Mouse (Mus musculus) mouse embryonic stem cell (cell line): Measurements from ENCODE around the gene Mbd4.
"Not testable (repeated sequence)": the region's sequence is repeated elsewhere in the genome, so short reads cannot be mapped to it uniquely, and the experiment has no call there.

Source experiments
- in situ Hi-C, 2 experiments: fragments of 300-500 bp; cut with MboI; formaldehyde crosslinking; loops; 1 replicate in 1 of 2; 3 replicates in 1 of 2; pipeline ENCODE4 v1.14.3; 2019 to 2020; ENCODE audit warnings: low sequenced_read_pairs in 2 of 2, low pct_unique_long_range_greater_than_20kb in 1 of 2, mixed read lengths in 1 of 2; ENCODE audit not compliant: unreplicated experiment in 1 of 2

Mbd4 gene

DNA sequence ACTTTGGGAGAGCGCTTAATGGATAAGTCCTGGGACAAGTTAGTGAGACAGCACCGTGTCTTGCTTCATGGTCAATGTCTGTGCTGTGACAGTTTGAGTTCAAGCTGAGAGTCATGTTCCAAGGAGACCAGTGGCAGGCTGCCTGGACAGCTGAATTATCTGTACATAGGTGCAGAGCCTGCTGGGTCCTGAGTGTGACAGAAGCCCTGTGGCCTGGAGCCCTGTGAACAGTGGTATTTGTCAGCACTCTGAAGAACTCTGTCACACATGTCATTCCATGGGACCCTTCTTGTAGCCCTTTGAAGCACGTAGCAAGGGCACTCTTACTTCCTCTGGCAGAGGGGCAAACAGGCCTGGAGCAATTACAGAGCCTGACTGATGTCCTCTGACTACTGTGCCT is 18.1 kb upstream of the Mbd4 start:
- in situ Hi-C loops: not testable (repeated sequence)

DNA sequence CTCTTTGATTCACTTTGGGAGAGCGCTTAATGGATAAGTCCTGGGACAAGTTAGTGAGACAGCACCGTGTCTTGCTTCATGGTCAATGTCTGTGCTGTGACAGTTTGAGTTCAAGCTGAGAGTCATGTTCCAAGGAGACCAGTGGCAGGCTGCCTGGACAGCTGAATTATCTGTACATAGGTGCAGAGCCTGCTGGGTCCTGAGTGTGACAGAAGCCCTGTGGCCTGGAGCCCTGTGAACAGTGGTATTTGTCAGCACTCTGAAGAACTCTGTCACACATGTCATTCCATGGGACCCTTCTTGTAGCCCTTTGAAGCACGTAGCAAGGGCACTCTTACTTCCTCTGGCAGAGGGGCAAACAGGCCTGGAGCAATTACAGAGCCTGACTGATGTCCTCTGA is 14.0 kb upstream of the Mbd4 start:
- in situ Hi-C loops: not testable (repeated sequence)

DNA sequence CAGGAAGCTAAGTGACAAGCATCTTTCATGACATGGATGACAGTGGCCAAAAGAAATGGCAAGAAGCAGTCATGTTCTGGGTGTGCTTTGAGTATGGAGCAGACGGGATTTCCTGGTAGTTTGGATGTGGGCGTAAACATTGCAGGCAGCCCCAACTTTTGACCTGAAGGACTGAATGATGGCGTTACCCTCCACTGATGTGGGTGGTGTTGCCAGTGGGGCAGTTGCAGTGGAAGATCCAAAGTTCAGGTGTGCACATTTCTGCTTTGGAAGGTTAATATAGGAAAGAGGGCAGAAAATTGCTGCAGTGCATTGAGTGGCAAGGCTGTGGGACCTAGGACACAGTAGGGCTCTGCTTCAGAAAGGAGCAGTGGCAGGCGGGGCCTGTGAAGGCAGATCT is 12.1 kb upstream of the Mbd4 start:
- in situ Hi-C loops: no loop called here

DNA sequence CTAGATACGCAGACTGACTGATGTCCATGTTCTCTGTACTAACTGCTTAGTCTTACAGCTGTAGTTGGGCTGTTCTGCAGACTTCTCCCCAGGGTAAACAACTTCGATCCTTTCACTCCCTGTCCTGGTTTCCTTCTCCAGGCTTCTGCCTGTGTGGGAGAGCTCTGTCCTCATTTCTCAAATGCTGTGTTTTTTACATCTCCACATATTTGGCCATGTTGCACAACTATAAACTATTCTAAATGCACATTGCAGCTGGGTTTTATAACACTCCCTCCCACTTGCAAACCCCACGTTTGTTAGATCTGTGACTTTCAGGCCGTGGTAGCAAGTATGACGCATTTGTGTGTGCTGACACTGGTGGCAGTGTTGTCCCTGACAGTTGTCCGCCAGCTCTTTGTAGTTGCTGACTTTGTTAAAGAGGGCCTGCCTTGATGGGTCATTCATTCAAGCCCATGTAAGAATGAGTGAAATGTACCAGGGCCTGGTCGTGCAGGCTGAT is 10.2 kb upstream of the Mbd4 start:
- in situ Hi-C loops: no loop called here

DNA sequence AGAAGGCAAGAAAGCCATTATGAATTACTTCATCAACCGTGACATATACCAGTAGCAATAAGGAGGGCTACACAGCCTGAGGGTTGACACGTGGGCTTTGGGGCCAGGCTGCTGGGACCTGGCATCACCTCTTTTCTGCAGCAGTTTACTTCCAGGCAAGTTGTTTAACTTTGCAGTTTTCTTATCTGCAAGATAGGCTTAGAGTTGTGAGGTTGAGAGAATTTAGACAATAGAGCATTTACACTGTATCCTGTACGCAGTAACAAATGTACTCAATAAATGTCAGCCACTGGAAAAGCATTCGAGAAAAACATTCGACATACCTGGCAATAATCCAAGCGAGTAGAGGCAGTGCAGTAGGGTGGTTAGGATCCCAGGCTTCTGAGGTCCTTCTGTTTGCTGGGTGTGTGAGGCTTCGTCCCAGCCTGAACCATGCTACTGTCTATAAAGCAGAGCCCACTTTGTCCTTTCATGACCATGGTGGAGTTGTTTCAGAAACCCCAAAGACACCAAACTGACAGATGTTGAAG is 6.9 kb upstream of the Mbd4 start:
- in situ Hi-C loops: no loop called here

DNA sequence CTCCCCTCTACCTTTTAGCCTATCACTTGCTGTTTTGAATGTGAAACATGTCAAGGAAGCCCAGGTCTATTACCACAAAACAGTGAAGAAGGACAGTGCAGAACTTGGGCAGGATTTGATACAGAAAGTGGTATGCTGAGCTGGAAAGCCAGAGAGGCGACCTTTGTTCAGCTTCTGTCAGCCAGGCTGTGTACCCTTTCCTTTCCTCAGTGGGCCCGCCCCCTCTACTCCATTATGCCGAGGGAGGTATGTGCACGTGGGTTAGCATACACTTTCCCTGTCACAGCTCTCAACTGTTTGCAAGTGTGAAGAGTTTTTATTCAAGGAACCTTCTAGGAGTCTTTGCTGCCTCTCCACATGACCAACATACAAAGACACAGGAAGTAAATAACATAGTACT is 6.1 kb upstream of the Mbd4 start:
- in situ Hi-C loops: no loop called here

DNA sequence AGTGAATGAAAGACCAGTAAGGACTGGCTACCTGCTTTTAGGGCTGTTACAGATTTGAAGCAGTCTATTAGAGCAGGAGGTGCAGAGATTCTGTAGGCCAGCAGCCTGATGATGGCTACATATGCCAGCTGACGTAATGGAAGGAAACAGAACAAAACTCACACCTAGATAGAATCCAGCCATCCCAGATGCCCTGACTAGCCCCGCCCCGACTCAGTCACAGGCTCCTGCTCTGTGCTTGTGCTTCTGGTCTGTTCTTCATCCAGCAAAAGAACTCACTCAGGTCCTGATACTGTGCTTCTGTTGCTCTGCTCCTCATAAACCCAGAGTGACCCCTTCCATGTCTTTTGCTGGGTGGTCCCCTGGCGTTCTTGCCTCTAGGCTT is 3.2 kb upstream of the Mbd4 start:
- in situ Hi-C loops: no loop called here

DNA sequence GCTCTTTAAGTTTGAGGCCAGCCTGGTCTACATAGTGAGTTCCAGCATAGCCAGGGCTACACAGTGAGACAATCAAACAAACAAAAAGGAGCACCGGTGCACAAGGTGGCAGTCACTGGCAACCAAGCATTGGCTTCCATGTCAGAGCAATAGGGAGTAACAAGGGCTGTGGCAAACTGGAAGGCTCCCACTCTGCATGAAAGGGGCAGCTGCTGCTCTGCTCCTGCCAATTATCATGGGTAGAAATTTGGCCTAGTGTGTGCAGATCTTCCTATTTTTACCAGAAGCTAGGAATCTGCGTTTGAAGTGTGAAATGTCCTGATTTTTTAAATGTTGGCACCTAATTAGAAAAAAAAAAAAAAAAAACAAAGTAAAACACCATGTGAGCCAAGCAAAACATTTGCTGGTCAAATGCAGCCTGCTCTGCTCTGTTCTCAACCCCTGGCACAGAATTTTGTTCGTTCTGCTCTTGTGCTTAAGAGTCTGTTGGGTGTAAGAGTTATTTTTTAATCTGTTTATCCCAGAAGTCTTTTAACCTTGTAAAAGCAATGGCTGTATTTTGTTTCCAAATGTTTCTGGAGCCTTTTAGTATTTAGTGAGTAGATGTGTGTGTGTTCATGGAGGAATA is 2.7 kb upstream of the Mbd4 start:
- in situ Hi-C loops: no loop called here

DNA sequence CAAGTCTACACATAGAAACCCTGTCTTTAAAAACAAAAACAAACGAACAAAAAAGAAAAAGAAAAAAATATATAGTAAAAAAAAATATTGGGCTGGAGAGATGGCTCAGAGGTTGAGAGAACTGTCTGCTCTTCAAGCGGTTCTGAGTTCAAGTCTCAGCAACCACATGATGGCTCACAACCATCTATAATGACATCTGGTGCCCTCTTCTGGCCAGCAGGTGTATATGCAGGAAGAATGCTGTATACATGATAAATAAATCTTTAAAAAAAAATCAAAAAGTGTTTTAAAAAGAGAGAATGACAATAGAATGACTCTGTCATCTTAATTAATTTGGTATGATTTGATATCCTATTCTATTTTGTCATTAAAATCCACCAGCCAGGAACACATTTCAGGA is 1.3 kb upstream of the Mbd4 start:
- in situ Hi-C loops: no loop called here

DNA sequence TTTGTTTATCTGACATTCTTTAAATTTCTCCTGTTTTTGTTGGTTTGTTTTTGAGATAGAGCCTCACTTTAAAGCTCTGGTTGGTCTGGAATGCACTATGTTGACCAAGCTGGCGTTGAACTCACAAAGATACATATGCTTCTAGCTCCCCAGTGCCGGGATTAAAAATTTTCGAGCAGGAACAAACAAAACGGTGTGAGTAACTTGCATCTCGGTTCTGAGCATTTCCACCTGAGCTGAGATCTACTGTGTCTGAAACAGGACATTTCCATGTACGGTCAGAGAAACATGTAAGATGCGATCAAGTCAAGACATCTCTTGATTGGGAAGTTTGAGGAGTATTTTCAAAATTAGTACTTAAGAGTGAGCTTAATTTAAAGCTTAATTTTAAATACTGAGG is 814 bp upstream of the Mbd4 start:
- in situ Hi-C loops: no loop called here

DNA sequence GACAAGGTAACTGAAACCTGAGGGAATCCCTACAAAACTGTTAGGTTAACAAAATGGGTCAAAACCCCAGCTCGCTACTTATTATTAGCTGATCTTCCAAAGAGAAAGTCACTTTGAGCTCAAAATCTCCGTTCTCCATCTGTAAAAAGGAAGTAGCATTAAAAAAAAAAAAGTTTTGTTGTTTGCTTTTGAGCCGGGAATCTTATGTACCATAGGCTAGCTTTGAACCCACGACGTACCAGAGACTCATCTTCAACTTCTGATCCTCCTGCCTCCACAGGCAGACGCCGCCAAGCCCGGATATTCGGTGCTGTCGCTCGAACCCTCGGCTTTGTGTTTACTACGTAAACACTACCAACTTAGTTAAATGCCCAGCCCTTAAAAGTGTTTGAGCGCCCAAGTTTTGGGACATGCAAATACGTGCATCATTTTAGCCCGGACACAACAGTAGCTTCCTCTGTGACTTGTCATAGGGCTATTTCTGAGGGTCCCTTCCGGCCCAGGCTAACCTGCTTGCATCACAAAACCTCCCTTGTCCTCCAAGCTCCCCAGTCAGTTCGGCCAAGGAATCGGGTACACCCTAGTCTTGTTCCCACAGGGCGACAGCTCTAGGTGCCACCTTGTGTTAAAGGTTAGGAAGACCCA is 603 bp downstream of the Mbd4 start:
- in situ Hi-C loops: no loop called here

DNA sequence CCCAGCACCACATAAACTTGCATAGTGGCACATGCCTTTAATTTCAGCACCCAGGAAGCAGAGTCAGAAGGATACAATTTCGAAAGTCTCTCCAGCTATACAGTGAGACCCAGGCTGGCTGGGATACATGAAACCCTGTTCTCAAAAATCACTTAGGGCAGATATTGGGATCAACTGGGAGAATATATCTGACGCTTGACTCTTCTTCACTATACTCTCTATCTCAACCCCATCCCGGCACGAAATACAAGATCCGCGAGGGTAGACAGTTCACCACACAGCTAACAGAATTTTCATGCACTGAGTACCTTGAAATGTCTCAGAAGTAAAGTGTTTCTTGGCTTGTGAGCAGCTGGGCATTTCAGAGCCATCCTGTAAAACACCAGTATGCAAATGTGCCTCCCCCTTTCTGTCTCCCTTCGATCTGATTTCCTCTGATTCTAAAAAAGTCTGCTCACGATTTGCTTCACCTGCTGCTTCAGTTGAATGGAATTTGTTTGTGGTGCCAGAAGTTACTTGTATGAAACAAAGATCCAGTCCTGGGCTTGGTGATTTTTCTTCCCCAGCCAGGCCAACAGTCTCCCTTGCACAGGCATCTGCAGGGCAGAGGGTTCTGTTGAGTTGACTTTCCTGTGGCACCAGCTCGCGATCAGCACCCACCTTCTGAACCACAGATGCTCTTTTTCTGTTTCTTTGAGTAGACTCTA is 4.4 kb downstream of the Mbd4 start:
- in situ Hi-C loops: no loop called here

DNA sequence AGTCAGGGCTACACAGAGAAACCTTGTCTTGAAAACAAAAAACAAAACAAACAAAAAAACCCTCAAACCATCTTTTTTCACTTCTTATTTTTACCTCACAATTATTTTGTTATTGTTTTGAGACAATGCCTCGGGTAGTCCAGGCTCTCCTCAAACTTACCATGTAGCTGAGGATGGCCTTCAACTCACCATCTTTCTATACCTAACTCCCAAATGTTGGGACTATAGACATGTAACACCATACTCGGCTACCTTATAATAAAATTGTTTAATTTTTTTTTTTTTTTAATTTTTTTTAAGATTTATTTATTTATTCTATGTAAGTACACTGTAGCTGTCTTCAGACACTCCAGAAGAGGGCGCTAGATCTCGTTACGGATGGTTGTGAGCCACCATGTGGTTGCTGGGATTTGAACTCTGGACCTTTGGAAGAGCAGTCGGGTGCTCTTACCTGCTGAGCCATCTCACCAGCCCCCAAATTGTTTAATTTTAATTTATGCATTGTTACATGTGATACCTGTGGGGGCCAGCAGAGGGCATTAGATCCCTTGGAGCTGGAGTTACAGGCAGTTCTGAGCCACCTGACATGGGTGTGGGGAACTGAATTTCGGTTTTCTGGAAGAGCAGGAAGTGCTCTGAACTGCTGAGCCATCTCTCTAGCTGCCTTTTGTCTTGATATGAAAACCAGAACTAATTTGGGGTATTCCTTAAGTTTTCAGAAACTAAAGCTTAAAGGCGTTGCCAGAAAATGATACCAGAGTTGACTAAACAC is 6.3 kb downstream of the Mbd4 start:
- in situ Hi-C loops: no loop called here

DNA sequence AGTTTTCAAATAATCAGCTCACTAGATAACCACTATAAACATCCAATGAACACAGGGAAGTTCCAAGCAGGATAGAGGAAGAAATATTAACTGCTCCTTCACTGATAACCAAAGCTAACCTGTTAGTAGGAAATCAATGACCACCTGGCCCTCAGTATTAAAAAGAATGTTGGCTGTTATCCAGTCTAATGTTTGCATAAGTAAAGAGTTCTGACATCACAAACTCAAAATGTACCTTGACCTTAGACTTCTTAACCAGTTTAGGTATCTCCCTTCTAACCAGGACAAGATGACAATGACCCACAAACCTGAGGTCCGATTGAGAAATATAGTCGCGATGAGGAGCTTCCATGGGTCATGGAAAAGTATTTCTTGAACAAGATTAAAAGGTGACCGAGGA is 8.2 kb downstream of the Mbd4 start:
- in situ Hi-C loops: no loop called here

DNA sequence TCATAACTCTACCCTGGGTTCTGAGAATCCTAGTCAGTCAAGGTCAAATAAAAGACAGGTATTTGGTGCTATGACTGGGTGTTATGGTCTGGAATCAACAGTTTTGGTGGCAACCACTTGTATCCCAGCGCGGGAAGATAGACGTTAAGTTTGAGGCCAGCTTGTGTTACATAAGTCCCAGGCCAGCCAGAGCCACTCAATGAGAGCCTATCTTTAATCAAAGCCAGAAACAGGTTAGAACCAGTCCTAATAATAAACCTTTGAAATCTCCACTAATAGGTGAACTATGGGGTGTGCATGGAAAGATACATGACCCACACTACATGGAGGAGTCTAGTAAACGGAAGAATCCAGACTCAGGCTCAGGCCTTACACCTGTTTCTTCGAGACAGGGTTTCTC is 14.4 kb downstream of the Mbd4 start:
- in situ Hi-C loops: no loop called here

DNA sequence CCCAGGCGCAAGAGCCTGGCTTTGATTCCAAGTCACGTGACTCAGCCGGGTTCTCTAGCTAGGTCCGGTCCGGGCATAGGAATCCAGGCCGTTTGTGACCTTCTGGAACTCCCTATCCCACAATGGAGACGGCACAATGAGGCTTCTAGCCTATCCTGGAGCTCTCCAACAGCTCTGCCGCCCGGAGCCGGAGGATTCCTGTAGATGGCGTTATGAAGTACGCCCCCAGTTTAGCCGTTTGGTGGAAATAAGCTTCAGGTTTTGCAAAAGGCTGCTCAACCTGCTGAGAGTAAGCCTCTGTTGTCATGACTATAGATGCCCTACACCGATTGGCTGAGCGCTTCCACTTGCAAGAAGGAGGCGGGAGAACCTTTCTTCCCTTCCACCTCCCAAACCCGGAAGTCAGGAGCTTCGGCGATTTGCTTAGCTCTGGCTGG is 15.0 kb downstream of the Mbd4 start, which contains the start of gene Efcab12:
Gene Efcab12 (minus strand): TSS at position 252 of the 437 bp plus-strand sequence.
- in situ Hi-C loops: no loop called here

DNA sequence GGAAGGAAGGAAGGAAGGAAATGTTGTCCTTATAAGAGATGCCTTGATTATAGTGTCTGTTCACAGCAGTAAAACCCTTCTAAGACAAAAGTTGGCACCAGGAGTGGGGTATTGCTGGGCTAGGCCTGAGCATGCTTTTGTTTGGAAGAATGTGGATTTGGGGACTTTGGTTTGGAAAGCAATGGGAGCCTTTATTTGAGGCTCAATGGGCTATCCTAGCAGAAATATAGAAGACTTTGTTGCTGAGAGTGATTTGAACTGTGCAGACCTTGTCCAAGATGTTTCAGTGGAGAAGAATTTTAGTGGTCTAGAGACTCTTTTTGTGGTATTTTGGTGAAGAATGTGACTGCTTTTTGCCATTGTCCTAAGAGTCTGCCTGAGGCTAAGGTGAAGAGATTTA is 19.3 kb downstream of the Mbd4 start:
- in situ Hi-C loops: no loop called here

DNA sequence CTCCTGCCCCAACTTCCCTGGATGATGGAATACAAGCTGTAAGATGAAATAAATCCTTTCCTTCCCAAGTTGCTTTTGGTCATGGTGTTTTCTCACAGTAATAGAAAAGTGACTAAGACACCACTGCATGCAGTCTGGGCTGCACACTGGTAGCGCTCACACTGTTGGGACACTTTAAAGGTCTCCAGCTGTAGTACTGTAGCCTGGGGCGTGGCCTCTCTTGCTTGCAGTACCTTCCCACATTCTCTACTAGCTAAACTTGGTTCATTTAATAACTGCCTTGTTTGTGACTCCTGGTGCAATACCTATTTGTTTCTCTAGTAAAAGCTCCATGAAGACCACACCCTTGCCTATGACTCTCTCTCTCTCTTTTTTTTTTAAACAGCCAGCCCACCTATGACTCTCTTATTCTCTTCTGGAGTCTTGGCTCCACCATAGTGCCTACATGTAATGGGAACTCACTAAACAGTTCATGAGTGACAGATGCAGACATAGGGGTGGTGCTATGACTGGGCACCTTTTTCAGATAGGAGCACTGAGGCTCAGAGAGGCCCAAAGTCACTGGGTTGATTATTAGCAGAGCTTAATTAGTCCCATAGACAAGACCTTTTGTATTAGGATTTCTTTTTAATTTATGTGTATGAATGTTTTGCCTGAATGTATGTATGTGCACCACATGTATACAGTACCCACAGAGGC is 20.9 kb downstream of the Mbd4 start:
- in situ Hi-C loops: no loop called here
